Mouse (Mus musculus) thymus, adult 2 months (tissue): Measurements from ENCODE around the gene Mast3. TPM values are rescaled to one million over a fixed set of nuclear protein-coding genes. Genes with fewer than 3 reads are reported as not detected.
A peak's percentile ranks its signal among the peaks of the same experiment; 100 is the strongest.

ENCODE experiments used
- DNase-seq: peaks from one replicate; pipeline ENCODE4 v3.0.0; 2021
- H3K27ac ChIP-seq: fragments of 200-500 bp; 2 replicates; pipeline ENCODE4 v1.5.1; 2012; ENCODE audit warnings: low read length, control low read depth; ENCODE audit not compliant: control insufficient read depth, insufficient read depth
- H3K27me3 ChIP-seq: fragments of 200-500 bp; 2 replicates; pipeline ENCODE4 v1.6.1; 2012; ENCODE audit warnings: mild to moderate bottlenecking, low read length, moderate library complexity, mixed read lengths; ENCODE audit not compliant: control insufficient read depth, insufficient read depth
- H3K36me3 ChIP-seq: fragments of 200-500 bp; 2 replicates; pipeline ENCODE4 v1.6.1; 2012; ENCODE audit warnings: mild to moderate bottlenecking, low read length, moderate library complexity; ENCODE audit not compliant: control insufficient read depth, insufficient read depth
- H3K4me1 ChIP-seq: fragments of 200-500 bp; replicated peaks from 2 replicates; pipeline ENCODE4 v1.6.1; 2012; ENCODE audit warnings: low read length; ENCODE audit not compliant: control insufficient read depth, insufficient read depth
- H3K4me3 ChIP-seq: fragments of 200-500 bp; 2 replicates; pipeline ENCODE4 v1.5.1; 2012; ENCODE audit warnings: mild to moderate bottlenecking, low read length, control low read depth, moderate library complexity; ENCODE audit not compliant: control insufficient read depth, insufficient read depth
- CTCF ChIP-seq: fragments of 200-500 bp; IDR thresholded peaks from 2 replicates; pipeline ENCODE4 v1.5.1; 2012; ENCODE audit warnings: mild to moderate bottlenecking, control low read depth, low read length, moderate library complexity, borderline replicate concordance; ENCODE audit not compliant: control insufficient read depth, poor library complexity, insufficient read depth; ENCODE audit errors: extremely low read depth
- POLR2A ChIP-seq: fragments of 200-500 bp; IDR thresholded peaks from 2 replicates; pipeline ENCODE4 v1.6.1; 2012; ENCODE audit warnings: mild to moderate bottlenecking, low read length, control low read depth, moderate library complexity; ENCODE audit not compliant: control insufficient read depth, poor library complexity, insufficient read depth; ENCODE audit errors: extremely low read depth
- WGBS: fragments of 180-500 bp; shearing (Covaris S2); methylation state at CpG from one replicate; pipeline ENCODE4 v1.1.7; 2018; 5-methylcytosine and 5-hydroxymethylcytosine counted together
- polyA plus RNA-seq: library from polyadenylated mRNA; depleted of rRNA; stranded (reverse); fragments of >200 nt; gene quantifications from 2 replicates; pipeline ENCODE4 v1.2.3, GENCODE M21; 2012

Gene Mast3
- polyA plus RNA-seq, 1 experiment, result 615 TPM

DNA sequence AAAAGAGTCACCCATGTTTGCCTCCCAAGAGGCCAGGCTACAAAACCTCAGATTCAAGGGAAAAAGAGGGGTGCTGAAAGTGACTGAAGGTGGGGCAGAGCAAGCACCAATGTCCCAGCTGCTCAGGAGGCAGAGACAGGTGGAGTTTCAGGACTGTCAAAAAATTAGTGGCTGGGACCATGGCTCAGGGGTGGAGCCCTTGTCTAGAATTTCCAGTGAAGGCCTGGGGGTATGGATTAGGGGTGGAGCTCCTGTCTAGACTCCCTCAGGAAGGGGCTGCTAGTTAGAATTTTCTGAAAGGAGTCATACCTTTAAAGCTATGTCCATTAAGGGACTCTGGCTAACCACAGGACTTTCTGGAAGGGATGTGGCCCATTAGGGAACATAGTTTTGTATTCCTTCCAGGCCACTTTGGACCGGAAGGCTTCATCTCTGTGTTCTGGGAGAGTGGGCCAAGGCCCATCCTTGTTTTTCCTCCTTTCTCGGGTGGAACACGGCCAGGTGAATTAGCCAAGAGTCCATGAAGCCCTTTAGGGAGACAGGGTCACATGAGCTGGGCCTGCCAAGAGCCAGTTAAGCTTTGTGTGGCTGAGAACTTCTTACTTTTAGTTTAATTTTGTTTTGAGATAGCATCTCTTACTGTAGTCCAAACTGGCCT, 44.6 kb upstream of the Mast3 start:
- H3K4me3 ChIP-seq, result no peak overlapping the region
- no peak overlapping the region for H3K27ac ChIP-seq
- TF ChIP-seq CTCF (no peak), POLR2A (no peak)
- WGBS, result 88% methylated on average over 3 of the region's 3 CpGs
- no peaks in the 10 kb centered on the region for H3K27me3 ChIP-seq
- H3K36me3 ChIP-seq, result no peaks in the 10 kb centered on the region
- no peak for DNase-seq
- no peaks in the 10 kb centered on the region for H3K4me1 ChIP-seq

DNA sequence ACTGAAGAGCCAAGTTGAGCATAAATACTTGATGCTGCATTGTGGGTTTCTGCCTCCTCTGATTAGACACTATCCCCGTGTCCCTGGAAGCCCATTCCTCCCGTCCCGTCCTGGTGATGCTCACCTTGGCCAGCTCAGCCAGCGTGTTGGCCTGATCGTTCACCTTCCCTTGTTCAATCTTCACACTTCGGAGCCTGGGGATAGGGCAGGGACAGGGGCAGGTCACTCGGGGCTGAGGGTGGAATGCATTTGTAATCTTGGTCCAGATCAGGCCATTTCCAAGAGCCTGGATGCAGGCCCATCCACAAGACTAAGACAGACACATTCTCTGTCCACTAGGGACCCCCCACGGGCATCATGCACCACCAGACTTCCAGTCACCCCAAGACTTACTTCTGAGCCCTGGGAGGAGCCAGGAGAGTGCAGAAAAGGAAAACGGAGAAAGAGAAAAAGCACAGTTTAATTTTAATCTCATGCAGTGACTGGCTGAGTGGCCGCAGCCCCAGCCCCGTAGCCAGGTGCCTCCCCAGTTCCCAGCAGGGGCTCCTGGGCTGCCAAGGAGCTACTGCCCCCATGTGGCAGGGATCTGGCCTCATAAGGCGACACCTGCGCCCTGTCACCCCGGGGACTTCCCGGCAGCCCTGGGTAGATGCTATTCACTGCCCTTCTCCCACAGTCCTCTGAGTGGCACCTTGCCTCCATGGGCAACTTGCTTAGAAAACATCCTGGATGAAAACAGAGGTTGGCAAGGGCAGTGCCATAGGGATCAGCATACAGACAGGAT, 41.7 kb upstream of the Mast3 start:
- no peak overlapping the region for H3K4me3 ChIP-seq
- no peaks in the 10 kb centered on the region for H3K27me3 ChIP-seq
- H3K4me1 ChIP-seq, result peaks cover 3% of the 10 kb centered on the region
- TF ChIP-seq POLR2A (no peak), CTCF (peak; percentile 45; the same call in 1 of the 2 replicates)
- no peak overlapping the region for H3K27ac ChIP-seq
- peak; percentile 58 for DNase-seq
- WGBS, result 52% methylated on average over 15 of the region's 15 CpGs
- H3K36me3 ChIP-seq, result no peaks in the 10 kb centered on the region

DNA sequence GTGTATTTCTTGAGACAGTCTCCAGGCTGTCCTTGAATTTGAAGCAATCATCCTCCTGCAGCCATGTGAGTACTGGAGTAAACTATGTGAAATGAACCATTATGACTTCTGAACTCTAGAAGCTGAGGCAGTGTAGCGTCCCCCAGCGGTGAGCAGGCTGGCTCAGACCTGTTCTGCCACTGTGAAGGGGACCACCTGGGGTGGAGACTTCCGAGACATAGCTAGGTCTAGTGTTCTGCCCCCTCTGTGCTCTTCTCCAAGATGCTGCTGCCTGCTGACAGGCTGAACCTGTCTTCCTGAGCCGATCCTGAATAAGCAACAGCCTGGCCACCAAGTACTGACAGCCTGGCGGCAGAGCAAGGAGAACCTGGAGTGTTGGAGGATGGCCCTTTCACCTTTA, 40.3 kb upstream of the Mast3 start:
- 81% methylated on average over 5 of the region's 5 CpGs for WGBS
- Histone ChIP-seq H3K27me3 (no peaks in the 10 kb centered on the region), H3K36me3 (no peaks in the 10 kb centered on the region), H3K4me3 (no peak overlapping the region), H3K27ac (no peak overlapping the region), H3K4me1 (peaks cover 8% of the 10 kb centered on the region)
- no peak for DNase-seq
- TF ChIP-seq POLR2A (no peak), CTCF (no peak)

DNA sequence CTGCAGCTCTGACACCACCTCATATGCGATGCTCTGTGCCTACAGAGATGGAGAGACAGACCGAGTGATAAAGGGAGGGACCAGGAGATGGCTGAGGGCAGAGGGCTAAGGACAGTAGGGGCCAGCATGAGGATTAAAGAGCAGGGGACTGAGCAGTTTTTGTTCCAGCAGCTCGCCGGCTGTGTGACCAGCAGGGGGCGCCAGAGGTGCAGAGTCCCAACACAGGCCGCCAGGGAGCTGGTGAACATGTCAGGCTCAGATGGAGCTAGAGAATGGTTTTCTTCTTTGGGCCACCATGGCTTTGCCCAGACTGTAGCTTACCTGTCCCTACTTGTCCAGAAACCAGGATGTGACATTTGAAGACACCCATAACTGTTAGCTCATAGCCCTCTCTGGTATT, 39.7 kb upstream of the Mast3 start:
- Histone ChIP-seq H3K36me3 (no peaks in the 10 kb centered on the region), H3K4me1 (peaks cover 11% of the 10 kb centered on the region), H3K4me3 (no peak overlapping the region), H3K27ac (no peak overlapping the region), H3K27me3 (no peaks in the 10 kb centered on the region)
- peak; percentile 88 for DNase-seq
- WGBS, result 3% methylated on average over 6 of the region's 6 CpGs
- no peak for TF ChIP-seq POLR2A
- TF ChIP-seq CTCF, result peak; percentile 96

DNA sequence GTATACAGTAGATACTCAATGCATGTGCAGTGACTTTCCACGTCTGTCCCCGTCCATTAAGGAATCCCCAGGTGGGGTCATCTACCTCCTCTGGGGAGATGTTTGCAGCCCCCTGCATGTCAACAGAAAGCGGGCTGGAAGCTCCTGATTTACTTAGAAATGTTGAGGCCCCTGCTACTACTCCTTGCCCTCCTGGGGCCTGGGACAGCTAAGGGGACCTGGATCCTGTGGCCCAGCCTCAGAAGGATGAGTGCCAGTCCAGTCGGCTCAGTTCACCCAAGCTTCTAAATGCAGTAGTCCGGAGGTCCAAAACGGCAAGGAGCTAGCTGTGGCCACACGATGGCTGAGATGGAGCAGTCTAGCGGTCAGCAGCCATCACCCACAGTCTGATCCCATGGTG, 39.1 kb upstream of the Mast3 start:
- no peaks in the 10 kb centered on the region for H3K27me3 ChIP-seq
- DNase-seq, result no peak
- H3K4me1 ChIP-seq, result peaks cover 11% of the 10 kb centered on the region
- TF ChIP-seq POLR2A (no peak), CTCF (no peak)
- 91% methylated on average over 8 of the region's 8 CpGs for WGBS
- H3K4me3 ChIP-seq, result no peak overlapping the region
- no peaks in the 10 kb centered on the region for H3K36me3 ChIP-seq
- no peak overlapping the region for H3K27ac ChIP-seq

DNA sequence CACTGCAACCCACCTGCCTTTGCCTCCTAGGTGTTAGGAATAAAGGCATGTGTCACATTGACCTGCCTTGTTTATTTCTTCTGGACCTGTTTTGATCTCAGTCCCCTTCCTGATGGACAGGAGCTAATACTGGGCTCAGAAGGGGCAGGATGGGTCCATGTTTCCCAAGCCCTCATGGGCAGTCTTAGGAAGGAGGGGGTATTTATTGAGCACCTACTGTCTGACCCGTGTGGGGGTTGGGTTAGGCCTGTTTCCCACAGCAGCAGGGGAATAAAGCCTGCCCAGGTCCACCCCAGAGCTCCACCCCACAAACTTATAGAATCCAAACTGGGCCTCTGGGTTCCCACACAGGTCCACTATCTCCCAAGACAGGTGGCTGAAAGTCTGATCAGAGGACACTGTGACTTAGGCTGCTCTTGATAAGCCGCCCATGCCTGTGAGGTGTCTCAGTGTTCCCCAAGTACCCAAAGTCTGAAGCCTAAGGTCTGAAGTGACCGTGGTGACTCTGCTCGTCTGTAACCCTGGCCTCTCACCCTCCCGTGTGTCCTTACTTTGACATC, 38.4 kb upstream of the Mast3 start:
- no peak overlapping the region for H3K27ac ChIP-seq
- TF ChIP-seq CTCF (no peak), POLR2A (no peak)
- 91% methylated on average over 5 of the region's 5 CpGs for WGBS

More for the DNA sequence above, 38.4 kb upstream of the Mast3 start:
- H3K4me3 ChIP-seq, result no peak overlapping the region
- H3K4me1 ChIP-seq, result peaks cover 16% of the 10 kb centered on the region
- DNase-seq, result no peak
- no peaks in the 10 kb centered on the region for H3K36me3 ChIP-seq
- H3K27me3 ChIP-seq, result no peaks in the 10 kb centered on the region
